Mouse (Mus musculus): ENCODE data around the gene Aoc1. TPM values are rescaled to one million over a fixed set of nuclear protein-coding genes. Genes with fewer than 3 reads are reported as not detected.

The Aoc1 gene
- polyA plus RNA-seq, 1 experiment from 2014 or later: not detected

DNA sequence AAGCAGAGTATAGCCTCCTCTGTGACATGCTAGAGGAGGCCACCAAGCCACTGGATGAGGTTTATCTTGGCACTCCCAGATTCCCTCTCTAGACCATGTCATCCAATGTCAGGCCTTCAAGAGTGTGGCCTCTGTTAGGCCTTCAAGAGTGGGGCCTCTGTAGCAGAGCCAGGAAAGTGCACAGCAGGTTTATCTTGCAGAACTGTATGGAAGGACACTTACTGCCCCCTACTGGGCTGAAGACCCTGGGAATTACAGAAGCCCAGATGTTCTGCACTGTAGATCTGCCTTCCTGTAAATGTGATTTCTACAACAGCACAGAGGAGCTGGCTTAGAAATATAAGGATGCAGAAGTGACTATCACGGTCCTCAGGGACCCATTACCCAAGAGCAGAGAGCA, 82.2 kb downstream of the Aoc1 start:
- Histone ChIP-seq H3K4me3 (no peak overlapping the region), H3K27me3 (ENCODE audit: low read depth, poor library complexity, severe bottlenecking) (no peaks in the 10 kb centered on the region), H3K36me3 (no peaks in the 10 kb centered on the region), H3K9me3 (replicated peaks) (no peaks in the 10 kb centered on the region), H3K4me1 (no peaks in the 10 kb centered on the region), H3K27ac (no peak overlapping the region)
- WGBS: 50% methylated on average over 1 of the region's 1 CpGs
- peak; percentile 41 for DNase-seq (ENCODE audit: low spot score)

DNA sequence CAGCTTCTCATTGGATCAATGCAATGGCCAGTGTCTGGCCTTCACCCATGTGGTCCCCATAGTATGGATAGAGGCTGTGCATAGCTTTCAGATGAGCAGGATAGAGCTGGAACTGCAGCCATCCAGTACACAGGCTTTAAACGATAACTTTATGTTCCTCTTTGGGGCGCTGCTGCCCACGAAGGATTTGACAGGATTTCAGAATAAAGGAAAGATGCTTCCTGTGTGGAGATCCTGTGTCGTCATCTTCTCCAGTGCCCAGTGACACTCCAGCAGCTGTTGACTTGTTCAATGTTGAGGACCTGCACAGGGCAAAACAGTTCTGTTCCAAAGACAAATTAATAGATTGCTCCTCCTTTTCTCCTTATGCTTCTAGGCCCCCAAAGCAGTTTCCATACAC, 84.1 kb downstream of the Aoc1 start:
- DNase-seq (ENCODE audit: low spot score): peak; percentile 16
- no peaks in the 10 kb centered on the region for H3K36me3 ChIP-seq
- 89% methylated on average over 4 of the region's 4 CpGs for WGBS

DNA sequence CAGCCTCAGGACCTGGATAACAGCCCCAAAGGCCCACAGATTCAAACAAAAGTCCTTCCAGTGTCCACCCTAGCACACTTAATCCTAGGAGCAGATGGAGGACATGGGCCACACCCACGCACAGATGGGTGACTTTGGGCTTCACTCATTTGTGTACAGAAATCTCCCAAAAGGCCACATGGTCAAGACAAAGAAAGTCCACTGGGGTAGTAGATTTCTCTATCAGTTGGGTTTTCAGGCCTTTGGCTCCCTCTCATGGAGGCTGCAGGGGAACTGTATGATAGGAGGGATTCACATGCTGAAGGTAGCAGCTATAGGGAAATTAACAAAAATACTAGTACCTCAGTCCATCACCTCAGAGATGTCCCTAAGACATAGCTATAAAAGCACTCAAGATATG, 85.4 kb downstream of the Aoc1 start:
- Histone ChIP-seq H3K9me3 (replicated peaks) (no peaks in the 10 kb centered on the region), H3K4me3 (no peak overlapping the region), H3K27me3 (ENCODE audit: low read depth, poor library complexity, severe bottlenecking) (no peaks in the 10 kb centered on the region), H3K27ac (no peak overlapping the region), H3K4me1 (no peaks in the 10 kb centered on the region), H3K36me3 (no peaks in the 10 kb centered on the region)
- WGBS: 63% methylated on average over 1 of the region's 1 CpGs
- peak; percentile 22 for DNase-seq (ENCODE audit: low spot score)

More for the DNA sequence above, 84.1 kb downstream of the Aoc1 start:
- H3K27me3 ChIP-seq (ENCODE audit: low read depth, poor library complexity, severe bottlenecking): no peaks in the 10 kb centered on the region
- no peak overlapping the region for H3K4me3 ChIP-seq
- H3K9me3 ChIP-seq (replicated peaks): no peaks in the 10 kb centered on the region
- H3K27ac ChIP-seq: no peak overlapping the region
- no peaks in the 10 kb centered on the region for H3K4me1 ChIP-seq

Other genes with a start within 250 kb of the Aoc1 start
- 1.1 and 1.3 TPM in 2 replicates for gene AI854703, start 246.1 kb upstream of the Aoc1 start, polyA plus RNA-seq (2016; fragmentation: Nextera tagmentation; extraction: Ambion mirVana)
- 0.35 TPM in 2 replicates for gene Gimap8, start 225.7 kb upstream of the Aoc1 start, polyA plus RNA-seq (2016; fragmentation: Nextera tagmentation; extraction: Ambion mirVana)
- 3.9 and 4.1 TPM in 2 replicates for gene Gimap9, start 196.8 kb upstream of the Aoc1 start, polyA plus RNA-seq (2016; fragmentation: Nextera tagmentation; extraction: Ambion mirVana)
- 9.6 and 10.1 TPM in 2 replicates for gene Gimap4, start 188.3 kb upstream of the Aoc1 start, polyA plus RNA-seq (2016; fragmentation: Nextera tagmentation; extraction: Ambion mirVana)
- 15.7 and 17.2 TPM in 2 replicates for gene Gimap6, start 164.7 kb upstream of the Aoc1 start, polyA plus RNA-seq (2016; fragmentation: Nextera tagmentation; extraction: Ambion mirVana)
- 0.83 and 1.3 TPM in 2 replicates for gene Gm28053, start 154.3 kb upstream of the Aoc1 start, polyA plus RNA-seq (2016; fragmentation: Nextera tagmentation; extraction: Ambion mirVana)
- not detected in 2 replicates for gene Gimap7, start 154.3 kb upstream of the Aoc1 start, polyA plus RNA-seq (2016; fragmentation: Nextera tagmentation; extraction: Ambion mirVana)
- gene Gimap1, start 133.8 kb upstream of the Aoc1 start, polyA plus RNA-seq (2016; fragmentation: Nextera tagmentation; extraction: Ambion mirVana): 7.9 and 8.5 TPM in 2 replicates
- 1.3 and 1.4 TPM in 2 replicates for gene Gimap5, start 126.7 kb upstream of the Aoc1 start, polyA plus RNA-seq (2016; fragmentation: Nextera tagmentation; extraction: Ambion mirVana)
- not detected in 2 replicates for gene Gimap3, start 102.0 kb upstream of the Aoc1 start, polyA plus RNA-seq (2016; fragmentation: Nextera tagmentation; extraction: Ambion mirVana)
- gene Tmem176a, start 32.0 kb upstream of the Aoc1 start, polyA plus RNA-seq (2016; fragmentation: Nextera tagmentation; extraction: Ambion mirVana): 18.0 and 29.0 TPM in 2 replicates
- 34.0 and 57.7 TPM in 2 replicates for gene Tmem176b, start 31.4 kb upstream of the Aoc1 start, polyA plus RNA-seq (2016; fragmentation: Nextera tagmentation; extraction: Ambion mirVana)
- not detected in 2 replicates for gene 1600015I10Rik, start 57.0 kb downstream of the Aoc1 start, polyA plus RNA-seq (2016; fragmentation: Nextera tagmentation; extraction: Ambion mirVana)
- not detected in 2 replicates for gene Doxl2, start 102.1 kb downstream of the Aoc1 start, polyA plus RNA-seq (2016; fragmentation: Nextera tagmentation; extraction: Ambion mirVana)
- not detected in 2 replicates for gene Svs1, start 114.0 kb downstream of the Aoc1 start, polyA plus RNA-seq (2016; fragmentation: Nextera tagmentation; extraction: Ambion mirVana)
- gene Gpnmb, start 163.7 kb downstream of the Aoc1 start, polyA plus RNA-seq (2016; fragmentation: Nextera tagmentation; extraction: Ambion mirVana): 0.23 and 0.33 TPM in 2 replicates
- gene Malsu1, start 200.9 kb downstream of the Aoc1 start, polyA plus RNA-seq (2016; fragmentation: Nextera tagmentation; extraction: Ambion mirVana): 69.1 and 69.8 TPM in 2 replicates

Measured in limb, embryonic 10.5 days (tissue).